9 mouse cellular contexts compared by ENCODE assay signal in genomic region chr10:20907044-20907443, GRCm38 (mm10). TPM values are rescaled to one million over a fixed set of nuclear protein-coding genes. Genes with fewer than 3 reads are reported as not detected.
A peak's percentile ranks its signal among the peaks of the same experiment; 100 is the strongest.
DNase-seq lines count a peak whose midpoint lies in the region; ATAC-seq and TF ChIP-seq lines count a peak whose summit lies in the region.
"Had no signal": no experiment of that assay in that cellular context is flagged by ENCODE, and none has a peak within 500 bp of the region (broad histone marks: within the 10 kb centered on the region; RNA-seq: fewer than 3 reads in every experiment).

No protein-coding gene starts in this region.

- 9% methylated on average over 6 of the region's 6 CpGs for WGBS in heart, adult 2 months
- WGBS in liver, embryonic 16.5 days (ENCODE audit: insufficient replicate concordance), result 20% methylated on average over 6 of the region's 6 CpGs

- H3K4me2 ChIP-seq in liver, embryonic 16.5 days (ENCODE audit: low read depth, low read length), result peak overlapping the region; percentile 37
- H3K4me2 ChIP-seq: embryonic facial prominence, embryonic 15.5 days had no signal

- peaks cover 2% of the 10 kb centered on the region; the same call in 1 of the 2 replicates for H3K4me1 ChIP-seq in heart, adult 2 months (ENCODE audit: control insufficient read depth, insufficient read depth, low read length)
- peaks cover 51% of the 10 kb centered on the region for H3K4me1 ChIP-seq in liver, embryonic 16.5 days (ENCODE audit: control insufficient read depth, low read depth, low read length)

- no peak overlapping the region for H3K4me3 ChIP-seq in heart, adult 2 months
- no peak overlapping the region for H3K4me3 ChIP-seq in liver, embryonic 16.5 days (ENCODE audit: low read depth, low read length)
- H3K4me3 ChIP-seq: embryonic facial prominence, embryonic 15.5 days had no signal

- H3K9me3 ChIP-seq in liver, embryonic 16.5 days (replicated peaks; ENCODE audit: control insufficient read depth, low read length), result no peaks in the 10 kb centered on the region
- H3K9me3 ChIP-seq: embryonic facial prominence, embryonic 15.5 days had no signal

- H3K27ac ChIP-seq in heart, adult 2 months, result no peak overlapping the region
- H3K27ac ChIP-seq in liver, embryonic 16.5 days (ENCODE audit: low read length), result peak overlapping the region; percentile 86
- H3K27ac ChIP-seq: embryonic facial prominence, embryonic 15.5 days had no signal

- TF ChIP-seq CTCF in heart, adult 2 months (IDR thresholded peaks at IDR 0.05), result no peak

- no peaks in the 10 kb centered on the region for H3K79me2 ChIP-seq in heart, adult 2 months (replicated peaks; ENCODE audit: control insufficient read depth, insufficient read depth, low read length)

- no peak overlapping the region for H3K9ac ChIP-seq in heart, adult 2 months (ENCODE audit: low read depth, low read length)
- H3K9ac ChIP-seq in liver, embryonic 16.5 days (ENCODE audit: low read depth, low read length), result no peak overlapping the region
- H3K9ac ChIP-seq: embryonic facial prominence, embryonic 15.5 days had no signal

- peak; percentile 25 for DNase-seq in embryo, embryonic 10 days (ENCODE audit: low spot score)
- DNase-seq in embryo, embryonic 11 days, result no peak
- peak; percentile 74 for DNase-seq in CD4-positive helper T cell, adult 2 months (ENCODE audit: low read depth, low spot score)
- DNase-seq in heart, adult 2 months, result peak; percentile 29 to 39
- no peak for DNase-seq in layer of hippocampus, postnatal 14 days (ENCODE audit: low spot score in 2 of 2)
- DNase-seq in gastrocnemius, postnatal 25 days, result no peak
- DNase-seq in thymus, postnatal 14 days, result no peak

- intact Hi-C loops in heart, adult 2 months (cut with DNase I), result no loop called here

- no peak for TF ChIP-seq EP300 in heart, adult 2 months (IDR thresholded peaks at IDR 0.05; ENCODE audit: insufficient read depth, low read depth, low read length)

- no peak for TF ChIP-seq POLR2A in heart, adult 2 months (IDR thresholded peaks at IDR 0.05; ENCODE audit: insufficient read depth, low read depth, low read length)

- H3K27me3 ChIP-seq in heart, adult 2 months (ENCODE audit: control insufficient read depth, insufficient read depth, low read length), result no peaks in the 10 kb centered on the region
- no peaks in the 10 kb centered on the region for H3K27me3 ChIP-seq in liver, embryonic 16.5 days (ENCODE audit: control insufficient read depth, insufficient read depth, low read depth, low read length)
- H3K27me3 ChIP-seq: embryonic facial prominence, embryonic 15.5 days had no signal

- no peaks in the 10 kb centered on the region for H3K36me3 ChIP-seq in heart, adult 2 months (ENCODE audit: control insufficient read depth, insufficient read depth, low read length)
- H3K36me3 ChIP-seq in liver, embryonic 16.5 days (ENCODE audit: control insufficient read depth, insufficient read depth), result no peaks in the 10 kb centered on the region
- H3K36me3 ChIP-seq: embryonic facial prominence, embryonic 15.5 days had no signal

- peak; percentile 85 for ATAC-seq in liver, embryonic 16.5 days (ENCODE audit: low read depth)

RNA-seq across cellular contexts. Expression of gene Ahi1, which starts 45.3 kb away (rescaled TPM):
- 1 to 10 TPM; 1.3 TPM for total RNA-seq in heart, adult 2 months (2021)
- polyA plus RNA-seq in heart, adult 2 months (2012; rRNA removed), result 0.86 and 2.3 TPM in 2 replicates
- polyA plus RNA-seq in liver, embryonic 16.5 days (2015; fragmentation: Nextera tagmentation; extraction: Ambion mirVana), result 3.9 and 4.2 TPM in 2 replicates
- 100 to 1,000 TPM; 189 to 221 TPM for total RNA-seq in layer of hippocampus, postnatal 14 days (2021)
- 1 to 10 TPM in 1 of 2 experiments, under 1 TPM in 1; 0.87 to 1.4 TPM for total RNA-seq in gastrocnemius, postnatal 25 days (2021)

Comparison
In these comparisons a context has a peak if more than half of its experiments do, and no peak if none do; other contexts are left out.
1. DNase-seq: peak in embryo, embryonic 10 days (single experiment), CD4-positive helper T cell, adult 2 months (single experiment) and heart, adult 2 months (2 of 2); none in embryo, embryonic 11 days (single experiment), layer of hippocampus, postnatal 14 days (0 of 2), gastrocnemius, postnatal 25 days (single experiment) and thymus, postnatal 14 days (single experiment).
2. RNA of gene Ahi1, which starts 45.3 kb away (total RNA-seq): 189 to 221 TPM in layer of hippocampus, postnatal 14 days; 0.87 to 1.4 TPM in gastrocnemius, postnatal 25 days and 1.3 TPM in heart, adult 2 months; every median in the first group is over 10 times any median in the second.